Mouse (Mus musculus) neural tube, embryonic 14.5 days (tissue): ENCODE data around the gene Tenm4. TPM values are rescaled to one million over a fixed set of nuclear protein-coding genes. Genes with fewer than 3 reads are reported as not detected.

ENCODE experiments used
- ATAC-seq: fragments of 200-750 bp; cut with Nextera tagmentation; 2 replicates; pipeline ENCODE4 v1.8.0; 2017; ENCODE audit warnings: low read depth, mild to moderate bottlenecking, moderate TSS enrichment, moderate library complexity
- H3K27ac ChIP-seq: fragments of 300-500 bp; sonication (generic); 2 replicates; pipeline ENCODE4 v1.5.1; 2014; ENCODE audit warnings: low read depth, mild to moderate bottlenecking, control low read depth, low read length, moderate library complexity, mixed read lengths
- H3K27me3 ChIP-seq: fragments of 300-500 bp; sonication (generic); 2 replicates; pipeline ENCODE4 v1.6.1; 2014; ENCODE audit warnings: low read length; ENCODE audit not compliant: control insufficient read depth, insufficient read depth
- H3K36me3 ChIP-seq: fragments of 300-500 bp; sonication (generic); 2 replicates; pipeline ENCODE4 v1.6.1; 2014; ENCODE audit warnings: low read length, mixed read lengths; ENCODE audit not compliant: control insufficient read depth, insufficient read depth
- H3K4me1 ChIP-seq: fragments of 300-500 bp; sonication (generic); 2 replicates; pipeline ENCODE4 v1.6.1; 2014; ENCODE audit warnings: low read length; ENCODE audit not compliant: control insufficient read depth, insufficient read depth
- H3K4me2 ChIP-seq: fragments of 300-500 bp; sonication (generic); 2 replicates; pipeline ENCODE4 v1.6.1; 2014; ENCODE audit warnings: mild to moderate bottlenecking, low read depth, low read length, control low read depth
- H3K4me3 ChIP-seq: fragments of 300-500 bp; sonication (generic); 2 replicates; pipeline ENCODE4 v1.5.1; 2014; ENCODE audit warnings: low read depth, low read length, control low read depth, mixed read lengths
- H3K9ac ChIP-seq: fragments of 300-500 bp; sonication (generic); replicated peaks from 2 replicates; pipeline ENCODE4 v1.6.1; 2014; ENCODE audit warnings: low read depth, mild to moderate bottlenecking, control low read depth, low read length, mixed read lengths
- H3K9me3 ChIP-seq: fragments of 300-500 bp; sonication (generic); 2 replicates; pipeline ENCODE4 v1.6.1; 2016; ENCODE audit warnings: low read length; ENCODE audit not compliant: control insufficient read depth
- WGBS: fragments of 180-500 bp; shearing (Covaris S2); extraction: QIAGEN DNeasy Blood & Tissue Kit; methylation state at CpG from one replicate; pipeline ENCODE4 v1.1.7; 2014; 5-methylcytosine and 5-hydroxymethylcytosine counted together
- polyA plus RNA-seq: library from polyadenylated mRNA; unstranded; fragments of >200 nt; fragmentation: Nextera tagmentation; extraction: Ambion mirVana; gene quantifications from 2 replicates; pipeline ENCODE4 v1.2.1, GENCODE M21; 2014

Tenm4 gene
- polyA plus RNA-seq, 1 experiment from 2014 or later, result 54.8 TPM

DNA sequence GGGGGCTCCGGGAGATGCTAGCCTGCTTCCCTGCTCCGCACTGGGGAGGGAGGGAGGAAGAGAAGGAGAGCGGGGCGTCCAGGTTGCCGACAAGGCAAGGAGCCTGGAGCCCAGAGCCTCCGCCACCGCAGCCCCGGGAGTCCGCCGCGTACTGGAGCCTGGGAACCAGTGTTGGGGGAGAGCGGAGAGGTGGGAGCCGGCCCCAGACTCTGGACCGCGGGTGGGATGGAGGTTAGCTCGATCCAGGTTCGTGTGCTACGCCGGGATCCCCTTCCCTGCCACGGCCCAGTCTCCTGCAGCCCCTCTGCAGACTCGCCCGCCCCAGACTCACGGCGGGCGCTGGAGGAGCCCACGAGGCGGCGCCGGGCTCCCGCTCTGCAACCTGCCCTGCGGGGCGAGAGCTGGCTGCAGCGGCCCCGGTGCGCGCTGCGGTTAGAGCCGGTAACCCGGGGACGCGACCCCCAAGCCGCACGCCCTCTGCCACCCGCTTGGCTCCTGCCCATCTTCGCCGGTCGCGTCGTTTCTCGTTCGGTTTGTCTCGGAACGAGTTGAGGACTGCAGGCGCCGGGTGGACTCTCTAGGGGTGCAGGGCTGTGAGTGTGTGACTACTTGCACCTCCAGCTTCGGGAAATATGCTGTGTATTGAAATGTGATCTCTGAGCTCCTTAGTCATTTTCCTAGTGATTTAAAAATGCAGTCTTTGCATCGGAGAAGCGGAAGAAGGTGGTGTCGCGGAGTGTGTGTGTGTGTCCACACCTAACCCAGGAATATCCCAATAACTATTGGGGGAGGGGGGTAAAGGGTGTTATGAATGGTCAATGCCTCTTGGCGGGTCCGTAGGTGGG lies 39.7 kb downstream of the Tenm4 start:
- peak; percentile 65 for ATAC-seq
- Histone ChIP-seq H3K9me3 (no peaks in the 10 kb centered on the region), H3K9ac (peak overlapping the region; percentile 96), H3K4me2 (peak overlapping the region; percentile 98), H3K36me3 (no peaks in the 10 kb centered on the region), H3K27ac (peak overlapping the region; percentile 95), H3K4me1 (peaks cover 5% of the 10 kb centered on the region; the same call in 1 of the 2 replicates), H3K4me3 (peak overlapping the region; percentile 86), H3K27me3 (no peaks in the 10 kb centered on the region)
- under 1% methylated on average over 54 of the region's 62 CpGs for WGBS

DNA sequence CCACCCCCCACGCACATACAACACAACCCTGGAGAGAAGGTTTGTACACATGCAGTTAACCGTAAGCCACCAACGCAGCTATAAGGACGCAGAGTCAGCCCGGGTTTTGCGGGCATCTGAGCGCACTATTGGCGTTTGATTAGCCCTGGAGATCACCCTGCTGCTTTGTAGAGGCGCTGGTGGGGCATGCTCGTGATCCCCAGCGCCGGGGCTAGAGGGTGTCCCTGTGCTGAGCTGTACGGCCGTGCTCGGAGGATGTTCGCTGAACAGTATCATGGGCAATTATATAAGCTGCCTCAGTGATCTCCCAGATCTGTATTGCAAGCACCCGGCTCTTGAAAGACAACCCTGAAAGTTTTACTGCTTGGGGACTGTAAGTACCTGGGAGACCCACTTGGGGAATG lies 40.6 kb downstream of the Tenm4 start:
- WGBS, result under 1% methylated on average over 17 of the region's 17 CpGs
- Histone ChIP-seq H3K36me3 (no peaks in the 10 kb centered on the region), H3K27ac (no peak overlapping the region; the same call in 1 of the 2 replicates), H3K9me3 (no peaks in the 10 kb centered on the region), H3K27me3 (no peaks in the 10 kb centered on the region), H3K9ac (peak overlapping the region; percentile 96), H3K4me1 (peaks cover 7% of the 10 kb centered on the region; the same call in 1 of the 2 replicates), H3K4me2 (peak overlapping the region; percentile 98), H3K4me3 (peak overlapping the region; percentile 86)
- no peak for ATAC-seq

DNA sequence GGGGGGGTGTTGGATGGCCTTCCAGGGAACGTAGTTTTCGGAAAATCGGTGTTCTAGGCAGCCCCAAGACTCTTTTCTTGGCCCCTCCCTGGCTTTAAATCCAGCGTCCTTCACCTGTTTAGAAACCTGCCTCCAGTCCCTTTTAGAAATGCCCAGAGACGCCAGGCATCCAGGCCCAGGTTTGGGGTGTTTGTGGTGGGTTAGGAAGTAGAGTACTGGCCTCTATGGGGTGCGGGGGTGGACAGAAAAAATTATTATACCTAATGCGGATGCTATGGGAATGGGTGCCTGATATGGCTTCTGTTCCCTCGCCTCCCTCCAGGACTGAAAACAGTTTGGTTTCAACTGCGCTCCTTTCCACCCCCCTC lies 41.2 kb downstream of the Tenm4 start:
- H3K9me3 ChIP-seq, result no peaks in the 10 kb centered on the region
- H3K27me3 ChIP-seq, result no peaks in the 10 kb centered on the region
- 0 out of 2 replicates have a peak overlapping the region, but pooled peaks have one; percentile 62 for H3K27ac ChIP-seq
- 2% methylated on average over 9 of the region's 9 CpGs for WGBS
- peaks cover 7% of the 10 kb centered on the region; the same call in 1 of the 2 replicates for H3K4me1 ChIP-seq
- H3K4me3 ChIP-seq, result peak overlapping the region; percentile 86
- no peaks in the 10 kb centered on the region for H3K36me3 ChIP-seq
- peak overlapping the region; percentile 98 for H3K4me2 ChIP-seq
- no peak for ATAC-seq
- H3K9ac ChIP-seq, result peak overlapping the region; percentile 96

DNA sequence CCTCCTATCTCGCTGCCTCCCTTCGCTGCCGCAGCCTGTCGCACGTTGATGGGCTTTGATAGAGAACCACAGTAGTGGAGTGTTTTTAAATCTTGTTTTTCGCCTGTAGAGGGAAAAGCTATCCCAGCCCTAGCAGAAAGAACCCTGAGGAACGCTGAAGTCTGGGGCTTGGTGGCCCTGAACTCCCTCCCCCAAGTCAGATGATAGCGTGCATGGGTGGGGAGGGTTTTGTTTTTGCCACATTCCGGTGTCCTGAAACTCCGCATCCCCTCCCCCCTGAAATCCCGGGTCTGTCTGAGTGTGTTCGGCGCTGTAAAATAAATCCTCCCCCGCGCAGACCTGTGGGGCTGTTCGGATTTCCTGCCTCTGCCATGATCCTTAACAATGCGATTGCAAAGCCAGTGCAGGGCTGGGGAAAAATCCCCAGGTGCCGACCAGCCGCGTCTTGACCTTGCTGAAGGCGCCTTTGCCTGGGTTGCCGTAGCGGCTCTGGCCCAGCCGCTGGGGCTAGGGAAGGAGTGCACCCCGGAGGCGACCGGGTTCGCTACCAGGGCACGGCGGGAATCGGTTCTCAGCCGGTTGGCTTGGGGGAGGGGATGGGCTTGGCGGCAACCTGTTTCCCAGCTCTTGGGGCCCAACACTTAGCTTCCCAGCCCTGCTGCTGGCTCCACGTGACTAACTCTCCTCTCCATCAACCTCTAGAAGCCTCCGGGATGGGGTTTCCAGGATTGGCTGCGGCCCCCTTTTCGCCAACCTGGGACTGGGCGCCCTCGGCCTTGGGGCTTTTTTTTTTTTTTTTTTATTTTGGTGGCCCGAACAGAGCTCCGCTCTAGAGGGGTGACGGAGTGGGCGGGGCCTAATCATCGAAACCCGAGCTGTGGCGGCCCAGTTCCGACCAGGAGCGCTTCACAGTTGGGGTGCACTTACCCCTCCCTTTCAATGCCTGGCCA lies 41.8 kb downstream of the Tenm4 start:
- Histone ChIP-seq H3K36me3 (no peaks in the 10 kb centered on the region), H3K4me3 (peak overlapping the region; percentile 86), H3K27ac (peak overlapping the region; percentile 62), H3K27me3 (no peaks in the 10 kb centered on the region), H3K4me1 (peaks cover 7% of the 10 kb centered on the region; the same call in 1 of the 2 replicates), H3K4me2 (peak overlapping the region; percentile 98), H3K9ac (peak overlapping the region; percentile 96), H3K9me3 (no peaks in the 10 kb centered on the region)
- under 1% methylated on average over 48 of the region's 48 CpGs for WGBS
- peak; percentile 6; the same call in 1 of the 2 replicates for ATAC-seq

DNA sequence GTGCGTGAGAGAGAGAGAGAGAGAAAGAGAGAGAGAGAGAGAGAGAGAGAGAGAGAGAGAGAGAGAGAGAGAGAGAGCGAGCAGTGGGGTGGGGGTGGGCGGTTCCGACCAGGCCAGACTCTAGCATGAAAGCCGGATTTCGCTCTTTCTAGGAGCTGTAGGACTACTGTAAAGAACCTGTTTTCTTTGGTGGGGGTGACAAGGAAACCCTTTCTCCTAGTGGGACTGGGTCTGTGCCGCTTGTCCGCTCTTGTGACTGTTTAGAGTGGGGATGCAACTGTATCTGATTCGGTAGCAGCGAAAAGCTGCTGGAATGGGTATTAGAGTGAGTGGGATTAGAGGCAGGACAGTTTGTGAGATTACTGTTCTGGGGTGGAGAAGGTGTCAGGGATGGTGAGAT lies 42.7 kb downstream of the Tenm4 start:
- Histone ChIP-seq H3K4me2 (peak overlapping the region; percentile 98), H3K4me3 (peak overlapping the region; percentile 86), H3K36me3 (no peaks in the 10 kb centered on the region), H3K9me3 (no peaks in the 10 kb centered on the region), H3K9ac (no peak overlapping the region; the same call in 1 of the 2 replicates), H3K4me1 (peaks cover 7% of the 10 kb centered on the region; the same call in 1 of the 2 replicates), H3K27me3 (no peaks in the 10 kb centered on the region), H3K27ac (no peak overlapping the region)
- WGBS, result 8% methylated on average over 9 of the region's 10 CpGs
- ATAC-seq, result no peak

DNA sequence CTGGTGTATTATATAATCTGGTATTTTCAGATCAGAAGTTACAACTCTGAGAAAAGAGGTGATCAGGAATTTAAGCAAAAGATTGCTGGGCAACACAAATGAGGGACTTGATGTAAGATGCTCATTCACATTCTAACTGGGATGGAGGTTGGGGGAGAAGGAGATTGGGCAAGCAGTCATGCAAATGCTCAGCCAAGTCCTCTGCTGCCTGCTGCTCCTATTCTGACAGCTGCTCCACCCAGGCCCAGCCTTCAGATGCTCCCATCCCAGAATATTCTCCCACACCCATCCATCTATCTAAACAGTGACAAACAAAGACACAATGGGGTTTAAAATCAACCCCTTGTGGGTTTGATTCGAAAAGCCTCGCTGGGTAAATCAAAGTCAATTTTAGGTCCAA lies 43.8 kb downstream of the Tenm4 start:
- 17% methylated on average over 2 of the region's 2 CpGs for WGBS
- H3K36me3 ChIP-seq, result no peaks in the 10 kb centered on the region
- H3K4me2 ChIP-seq, result no peak overlapping the region
- H3K9me3 ChIP-seq, result no peaks in the 10 kb centered on the region
- peaks cover 7% of the 10 kb centered on the region; the same call in 1 of the 2 replicates for H3K4me1 ChIP-seq
- no peak overlapping the region for H3K27ac ChIP-seq
- H3K27me3 ChIP-seq, result no peaks in the 10 kb centered on the region
- no peak overlapping the region for H3K9ac ChIP-seq
- H3K4me3 ChIP-seq, result no peak overlapping the region
- ATAC-seq, result no peak

DNA sequence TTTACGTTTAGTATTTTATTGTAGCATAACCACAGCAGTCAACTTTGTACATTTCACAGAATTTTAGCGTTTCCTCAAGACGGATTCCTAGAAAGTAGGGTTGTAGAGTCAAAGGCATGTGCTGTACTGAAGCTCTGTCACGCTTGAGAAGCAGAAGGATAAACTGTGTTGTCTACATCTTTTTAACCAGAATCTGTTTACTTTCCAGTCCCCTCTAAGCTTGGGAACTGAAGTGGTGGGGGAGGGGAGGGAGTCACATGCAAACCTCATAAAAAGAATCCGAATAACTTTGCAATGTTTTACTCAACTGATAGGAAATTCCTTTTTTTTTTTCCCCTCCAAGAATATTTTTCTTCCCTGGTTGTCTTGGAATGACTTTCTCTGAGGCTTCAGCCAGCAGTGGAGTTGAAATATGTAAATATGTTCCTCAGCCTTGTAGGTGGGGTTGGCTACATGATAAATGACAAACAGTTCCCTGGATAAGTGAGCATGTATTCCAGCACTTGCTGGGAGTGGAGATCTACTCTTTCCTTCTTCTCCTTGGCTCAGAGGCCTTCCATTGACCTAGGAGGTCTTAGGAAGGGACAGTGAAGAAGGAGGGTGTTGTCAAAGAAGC lies 45.0 kb downstream of the Tenm4 start:
- H3K4me2 ChIP-seq, result no peak overlapping the region
- H3K4me1 ChIP-seq, result peaks cover 7% of the 10 kb centered on the region; the same call in 1 of the 2 replicates
- H3K9me3 ChIP-seq, result no peaks in the 10 kb centered on the region
- no peak overlapping the region for H3K27ac ChIP-seq
- 78% methylated on average over 5 of the region's 5 CpGs for WGBS
- no peak for ATAC-seq
- H3K9ac ChIP-seq, result no peak overlapping the region
- no peaks in the 10 kb centered on the region for H3K36me3 ChIP-seq
- no peaks in the 10 kb centered on the region for H3K27me3 ChIP-seq
- H3K4me3 ChIP-seq, result no peak overlapping the region

DNA sequence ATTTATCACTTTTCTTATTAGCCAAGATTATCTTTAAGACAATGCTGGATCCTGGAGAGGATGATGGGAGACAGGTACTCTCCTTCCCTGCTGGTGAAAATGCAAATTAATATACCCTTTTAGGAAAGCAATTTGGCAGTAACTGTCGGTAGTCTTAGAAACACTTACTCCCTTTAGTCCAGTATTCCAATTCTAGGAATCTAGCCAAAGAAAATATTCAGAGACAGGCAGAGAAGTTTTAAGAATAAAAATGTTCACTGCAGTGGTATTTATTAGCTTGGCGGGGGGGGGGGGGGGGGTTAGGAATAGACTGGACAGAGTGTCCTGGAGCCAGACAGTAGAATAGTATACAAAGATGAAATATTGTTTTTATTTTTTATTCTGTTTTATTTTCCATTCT lies 48.3 kb downstream of the Tenm4 start:
- no peaks in the 10 kb centered on the region for H3K27me3 ChIP-seq
- ATAC-seq, result no peak

More for the DNA sequence above, 48.3 kb downstream of the Tenm4 start:
- no peak overlapping the region for H3K4me3 ChIP-seq
- no peak overlapping the region for H3K27ac ChIP-seq
- no peak overlapping the region for H3K4me2 ChIP-seq
- 62% methylated on average over 2 of the region's 2 CpGs for WGBS
- no peaks in the 10 kb centered on the region for H3K9me3 ChIP-seq
- H3K4me1 ChIP-seq, result 0 out of 2 replicates have a peak, but pooled peaks cover 2% of the 10 kb centered on the region
- no peak overlapping the region for H3K9ac ChIP-seq
- H3K36me3 ChIP-seq, result no peaks in the 10 kb centered on the region
